Mouse (Mus musculus) CD4-positive, CD25-positive, alpha-beta regulatory T cell, adult 9 weeks (primary cell): ENCODE data around the gene Pdcl2. TPM values are rescaled to one million over a fixed set of nuclear protein-coding genes. Genes with fewer than 3 reads are reported as not detected.

Source experiments
- polyA plus RNA-seq: library from polyadenylated mRNA; unstranded; fragments of 100-300 nt; shearing (Covaris generic); gene quantifications from one replicate; pipeline ENCODE4 v1.2.1, GENCODE M21; 2017

Pdcl2 gene
- not detected for polyA plus RNA-seq

GRCm38 (mm10) chr5:76330953-76331352 lies at the start of gene Pdcl2:
Pdcl2 (minus strand) TSS chr5:76331156.

DNA sequence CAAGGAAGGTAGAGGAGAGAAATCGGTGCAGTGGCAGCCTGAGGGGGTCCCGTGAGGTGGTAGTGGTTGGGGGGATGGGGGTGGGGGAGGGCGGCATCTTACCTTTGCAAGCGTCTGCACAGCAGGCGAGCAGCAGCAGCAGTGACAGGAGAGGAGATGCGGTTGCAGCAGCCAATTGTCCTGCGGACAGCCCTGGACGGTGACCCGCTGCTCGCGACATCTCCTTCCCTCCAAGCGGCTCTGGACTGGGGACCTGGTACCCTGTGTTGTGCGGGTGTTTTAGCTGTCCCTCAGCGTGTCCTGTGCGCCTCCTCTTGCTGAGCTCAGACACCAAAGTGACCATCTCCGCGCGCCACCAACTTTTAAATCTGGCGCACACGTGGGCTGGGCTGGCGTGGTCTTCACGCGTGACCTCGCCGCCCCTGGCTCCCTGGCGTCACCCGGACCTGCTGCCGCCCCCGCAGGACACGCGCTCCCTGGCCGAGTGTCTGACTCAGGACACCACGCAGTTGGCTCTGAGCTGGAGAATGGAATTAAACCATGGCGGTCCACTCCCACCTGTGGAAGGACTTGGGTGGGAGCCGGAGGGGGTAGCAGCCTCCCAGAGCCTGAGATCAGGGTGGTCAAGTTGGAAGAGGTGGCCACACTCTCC lies 32.6 kb upstream of the Pdcl2 start, which contains the start of gene Nmu:
Gene Nmu (minus strand): TSS at position 336 of the 652 bp plus-strand sequence.

GRCm38 (mm10) chr5:76304452-76305341 lies 26.3 kb downstream of the Pdcl2 start, which contains the start of gene Clock:
Clock (minus strand) TSS chr5:76304792.

Other genes with a start within 250 kb of the Pdcl2 start
- gene Srd5a3, start 190.9 kb downstream of the Pdcl2 start, polyA plus RNA-seq, result 23.1 TPM
- gene Tmem165, start 147.3 kb downstream of the Pdcl2 start, polyA plus RNA-seq, result 5.7 TPM
- 17.1 TPM for gene Clock, start 26.4 kb downstream of the Pdcl2 start, polyA plus RNA-seq
- gene Nmu, start 32.6 kb upstream of the Pdcl2 start, polyA plus RNA-seq, result not detected
- not detected for gene Gm7271, start 152.9 kb upstream of the Pdcl2 start, polyA plus RNA-seq
- 57.4 TPM for gene Exoc1, start 198.2 kb upstream of the Pdcl2 start, polyA plus RNA-seq